Mouse (Mus musculus) ZHBTc4 (cell line): ENCODE results near the gene Syne2.

Experiments
- DNase-seq: peaks from one replicate; pipeline ENCODE4 v3.0.0-alpha.2; 2011; ENCODE audit warnings: low read depth, low spot score

Gene Syne2

DNA sequence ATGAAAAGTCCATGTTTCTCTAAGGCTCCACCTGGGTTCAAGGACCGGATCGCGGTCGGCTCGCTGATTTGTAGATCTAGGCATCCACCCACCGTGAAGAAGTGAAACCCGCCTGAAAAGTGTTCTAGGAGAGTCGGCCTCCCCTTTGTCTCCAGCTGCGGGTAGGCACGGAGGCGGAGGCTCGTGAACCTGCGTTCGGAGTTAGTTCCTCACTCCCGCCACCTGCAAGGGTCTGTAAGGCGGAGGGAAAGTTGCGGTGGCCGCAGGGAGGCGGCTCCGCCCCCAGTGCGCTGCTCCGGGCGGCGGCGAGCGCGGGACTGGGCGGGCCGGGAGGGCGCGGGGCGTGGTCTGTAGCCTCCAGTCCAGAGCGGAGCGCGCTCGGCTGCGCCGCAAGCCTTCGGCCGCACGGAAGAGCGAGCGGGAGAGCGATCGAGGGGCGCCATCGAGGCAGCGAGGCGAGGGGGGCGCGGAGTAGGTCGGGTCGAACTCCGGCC is at the start of gene Syne2:
Syne2 (plus strand) TSS at position 176 of the 494 bp plus-strand sequence.
- DNase-seq, result peak; percentile 93

DNA sequence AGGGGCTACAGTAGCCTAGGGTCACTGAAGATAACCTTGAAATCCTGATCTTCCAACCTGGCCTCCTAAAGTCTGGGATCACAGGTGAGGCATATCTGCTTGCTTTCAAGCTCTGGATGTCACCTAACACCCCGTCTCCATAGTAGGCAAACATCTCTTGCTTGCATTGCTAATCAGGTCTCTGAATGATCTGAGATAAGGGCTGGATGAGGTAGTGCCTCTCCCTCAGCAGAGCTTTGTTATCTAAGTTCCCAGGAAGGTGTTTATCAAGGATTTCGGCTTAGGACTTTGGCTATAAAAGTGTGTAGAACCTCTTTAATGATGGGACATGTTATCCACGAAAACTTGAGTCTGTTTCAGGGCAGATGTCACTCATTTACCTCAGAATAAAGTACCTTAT is 46.5 kb upstream of the Syne2 start:
- DNase-seq, result no peak

DNA sequence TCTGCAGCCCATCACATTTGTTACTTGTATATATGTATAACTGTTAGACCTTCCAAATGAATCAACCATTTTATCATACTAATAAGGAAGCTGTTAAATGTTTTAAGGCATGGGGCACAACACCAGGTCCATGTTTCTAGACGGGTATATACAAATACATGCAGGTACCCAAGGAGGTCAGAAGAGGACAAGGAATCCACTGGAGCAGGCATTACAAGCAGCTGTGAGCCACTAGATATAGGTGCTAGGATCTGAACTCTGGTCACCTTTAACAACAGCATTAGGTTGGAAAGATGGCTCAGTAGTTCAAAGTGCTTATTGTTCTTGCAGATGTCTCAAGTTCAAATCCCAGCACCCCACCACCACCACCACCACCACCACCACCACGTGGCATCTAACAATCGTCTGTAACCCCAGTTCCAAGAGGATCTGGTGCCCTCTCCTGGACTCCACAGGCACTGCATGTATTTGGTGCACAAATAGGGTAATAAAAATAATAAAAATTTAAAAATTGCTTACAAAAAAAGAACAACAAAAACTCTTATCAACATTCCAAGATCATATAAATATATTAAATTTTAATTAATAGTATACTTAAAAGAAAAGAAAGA is 45.4 kb upstream of the Syne2 start:
- peak; percentile 59 for DNase-seq

DNA sequence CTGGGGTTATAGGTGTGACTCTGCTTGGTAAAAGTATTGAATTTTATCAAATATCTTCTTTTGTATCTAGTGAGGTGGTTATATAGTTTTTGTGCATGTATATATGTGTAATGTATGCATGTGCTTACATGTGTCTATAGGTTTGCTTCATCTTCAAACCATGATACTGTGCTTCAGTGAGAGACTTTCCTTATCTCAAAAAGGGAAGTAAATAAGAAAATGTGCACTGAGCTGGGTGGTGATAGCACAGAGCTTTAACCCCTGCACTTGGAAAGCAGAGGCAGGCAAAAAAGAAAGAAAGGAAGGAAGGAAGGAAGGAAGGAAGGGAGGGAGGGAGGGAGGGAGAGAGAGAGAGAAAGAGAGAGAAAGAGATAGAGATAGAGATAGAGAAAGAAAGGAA is 36.5 kb upstream of the Syne2 start:
- no peak for DNase-seq

DNA sequence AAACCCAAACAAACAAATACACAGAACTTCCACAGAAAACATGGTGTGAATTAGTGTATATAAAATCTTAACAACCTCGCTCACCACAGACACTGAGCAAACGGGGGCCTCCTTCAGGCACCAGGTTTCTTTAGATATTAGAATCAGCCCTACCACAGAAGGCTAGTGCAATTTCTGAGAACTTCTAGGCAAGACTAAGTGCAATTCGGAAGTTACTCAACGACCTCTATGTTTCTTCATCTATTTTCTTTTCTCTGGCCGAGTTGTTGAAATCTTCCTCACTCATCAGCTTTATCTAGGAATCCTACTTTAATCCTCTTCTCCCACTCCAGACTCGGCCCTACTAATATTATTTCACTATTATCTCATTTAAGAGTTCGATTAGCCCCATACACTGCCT is 35.9 kb upstream of the Syne2 start:
- DNase-seq, result no peak

DNA sequence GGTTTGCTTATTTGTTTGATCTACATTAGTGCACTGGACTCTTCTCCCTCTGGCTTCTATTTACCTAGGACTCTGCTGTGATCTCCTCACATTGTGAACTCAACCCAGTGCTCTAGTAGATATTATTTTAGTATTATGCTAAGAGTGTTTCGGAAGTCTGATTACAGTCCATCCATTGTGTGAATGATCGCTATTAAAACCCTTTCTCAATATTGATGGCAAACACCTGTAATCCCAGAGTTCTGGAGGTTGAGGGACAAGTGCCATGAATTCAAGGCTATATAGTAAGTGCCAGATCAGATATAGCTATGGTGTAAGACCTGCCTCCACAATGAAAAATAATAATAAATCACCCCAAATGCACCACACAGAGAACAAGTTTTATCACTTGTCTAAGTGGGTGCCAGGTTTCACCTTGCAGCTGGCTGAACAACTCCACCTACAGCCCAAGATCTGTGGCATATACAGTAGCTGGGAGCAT is 33.6 kb upstream of the Syne2 start:
- no peak for DNase-seq

DNA sequence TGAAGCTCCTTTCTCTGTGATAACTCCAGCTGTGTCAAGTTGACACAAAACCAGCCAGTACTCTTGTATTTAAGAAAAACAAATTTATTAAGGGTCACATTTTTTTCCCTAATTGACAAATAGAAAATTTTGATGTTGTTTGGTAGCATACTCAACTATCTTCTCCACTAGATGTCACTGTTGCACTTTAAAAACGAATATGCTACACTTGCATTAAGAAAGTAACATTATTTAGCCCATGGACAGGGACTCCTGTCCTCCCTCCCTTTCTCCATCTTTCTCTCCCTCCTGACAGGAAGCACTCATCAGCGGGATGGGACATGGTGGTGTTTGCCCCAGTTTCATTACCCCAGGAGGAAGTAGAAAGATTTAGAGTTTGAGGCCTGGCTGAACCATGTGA is 31.3 kb upstream of the Syne2 start:
- peak; percentile 58 for DNase-seq

DNA sequence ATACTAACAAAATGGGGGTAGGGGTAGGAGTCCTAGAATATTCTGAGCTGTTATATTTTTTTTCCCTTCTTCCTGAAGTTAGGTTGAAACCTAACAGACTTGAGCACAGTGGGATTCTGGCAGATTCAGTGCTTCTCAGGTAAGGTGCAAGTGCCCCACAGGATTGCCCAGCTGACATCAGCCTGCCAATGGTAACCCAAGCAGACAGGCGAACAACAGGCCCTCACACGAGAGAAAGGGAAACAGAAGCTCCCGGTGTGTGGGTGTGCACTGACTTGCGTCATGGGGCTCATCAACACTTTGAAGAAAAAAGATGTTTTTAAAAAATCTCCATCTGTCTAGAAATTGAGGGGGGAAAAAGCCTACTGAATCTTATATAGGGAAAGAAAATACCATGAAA is 28.5 kb upstream of the Syne2 start:
- DNase-seq, result no peak

DNA sequence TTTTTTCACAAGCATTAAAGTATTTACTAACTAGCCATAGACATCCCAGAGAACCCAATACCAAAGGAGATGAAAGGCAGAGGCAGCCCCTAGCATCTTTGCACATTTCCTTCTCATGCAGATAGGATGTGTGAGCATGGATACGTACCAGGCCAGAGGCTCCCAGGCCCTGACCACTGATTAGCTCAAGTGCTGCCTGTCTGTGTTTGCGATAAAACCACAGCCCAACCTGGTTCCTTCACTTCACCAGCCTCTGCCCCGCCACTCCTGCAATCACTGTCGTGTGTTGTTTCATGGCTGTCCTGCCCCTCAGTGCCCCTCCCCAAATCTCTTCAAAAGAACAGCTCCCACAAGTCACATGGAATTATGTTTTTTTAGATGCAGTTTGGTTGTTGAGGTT is 23.4 kb upstream of the Syne2 start:
- no peak for DNase-seq

DNA sequence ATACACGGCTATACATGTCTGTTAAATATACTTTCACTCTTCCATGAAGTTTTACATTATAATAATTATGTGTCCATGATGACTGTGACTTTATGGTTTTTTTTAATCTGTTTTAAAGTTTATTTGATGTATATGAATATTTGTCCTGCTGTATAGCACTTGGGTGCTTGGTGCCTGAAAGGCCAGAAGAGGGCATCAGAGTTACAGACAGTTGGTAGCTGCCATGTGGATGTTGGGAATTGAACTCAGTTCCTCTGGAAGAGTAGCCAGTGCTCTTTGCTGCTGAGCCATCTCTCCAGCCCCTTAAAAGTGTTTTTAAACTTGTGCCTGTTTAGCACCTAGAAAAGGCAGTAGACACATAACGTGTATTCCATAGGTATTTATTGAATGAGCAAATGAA is 21.4 kb upstream of the Syne2 start:
- DNase-seq, result peak; percentile 38

DNA sequence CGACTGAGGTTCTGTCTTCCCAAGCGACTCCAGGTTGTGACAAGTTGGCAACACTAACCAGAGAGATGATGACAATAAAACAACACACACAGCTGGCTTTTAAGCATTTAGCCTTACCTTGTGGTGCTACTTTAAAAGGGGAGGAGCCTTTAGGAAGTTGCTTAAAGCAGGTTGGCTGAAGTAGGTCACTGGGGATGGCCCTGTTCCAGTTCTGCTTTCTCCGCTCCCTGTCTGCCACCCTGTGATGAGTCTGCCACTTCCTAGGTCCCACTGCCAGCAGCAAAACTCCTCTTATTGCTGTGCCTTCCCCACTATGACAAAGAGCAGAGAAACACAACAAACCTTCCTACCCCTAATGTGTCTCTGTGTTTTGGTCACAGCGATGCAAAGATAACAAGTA is 11.7 kb upstream of the Syne2 start:
- DNase-seq, result no peak

DNA sequence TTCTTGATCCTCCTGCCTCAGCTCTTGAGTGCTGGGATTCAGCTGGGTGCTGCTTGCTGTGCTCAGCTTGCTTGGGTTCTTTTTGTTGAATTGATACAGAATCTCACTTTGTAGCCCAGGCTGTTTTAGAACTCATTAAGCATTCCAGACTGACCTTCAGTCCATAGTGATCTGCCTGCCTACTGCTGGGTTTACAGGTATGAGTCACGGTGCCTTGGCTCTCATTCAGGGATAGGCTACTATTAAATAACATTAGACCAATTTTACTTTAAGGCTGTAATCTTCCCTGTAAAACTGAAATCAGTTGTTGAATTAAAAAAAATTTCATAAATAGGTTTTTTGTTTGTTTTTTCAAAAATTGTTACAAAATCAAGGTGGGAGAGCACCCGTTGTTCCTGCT is 4.2 kb upstream of the Syne2 start:
- no peak for DNase-seq

DNA sequence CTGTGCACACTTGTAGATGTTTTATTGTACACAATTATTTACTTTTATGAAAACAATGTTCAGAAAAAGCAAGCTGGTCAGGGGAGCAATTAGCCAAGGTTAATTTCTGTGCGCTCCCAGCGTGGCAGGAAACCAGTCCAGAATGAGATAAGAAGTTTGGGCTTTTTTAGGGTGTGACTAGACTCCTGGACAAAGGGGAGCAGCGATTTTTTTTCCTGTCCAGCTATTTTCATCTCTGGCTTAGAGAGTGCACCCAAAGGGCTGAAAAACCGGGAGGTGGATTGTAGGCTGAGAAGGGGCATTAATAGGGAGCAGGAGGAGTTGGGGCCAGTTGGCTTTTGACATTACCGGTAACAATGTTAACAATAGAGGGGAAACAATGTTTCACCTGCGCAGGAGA is 3.4 kb upstream of the Syne2 start:
- no peak for DNase-seq

DNA sequence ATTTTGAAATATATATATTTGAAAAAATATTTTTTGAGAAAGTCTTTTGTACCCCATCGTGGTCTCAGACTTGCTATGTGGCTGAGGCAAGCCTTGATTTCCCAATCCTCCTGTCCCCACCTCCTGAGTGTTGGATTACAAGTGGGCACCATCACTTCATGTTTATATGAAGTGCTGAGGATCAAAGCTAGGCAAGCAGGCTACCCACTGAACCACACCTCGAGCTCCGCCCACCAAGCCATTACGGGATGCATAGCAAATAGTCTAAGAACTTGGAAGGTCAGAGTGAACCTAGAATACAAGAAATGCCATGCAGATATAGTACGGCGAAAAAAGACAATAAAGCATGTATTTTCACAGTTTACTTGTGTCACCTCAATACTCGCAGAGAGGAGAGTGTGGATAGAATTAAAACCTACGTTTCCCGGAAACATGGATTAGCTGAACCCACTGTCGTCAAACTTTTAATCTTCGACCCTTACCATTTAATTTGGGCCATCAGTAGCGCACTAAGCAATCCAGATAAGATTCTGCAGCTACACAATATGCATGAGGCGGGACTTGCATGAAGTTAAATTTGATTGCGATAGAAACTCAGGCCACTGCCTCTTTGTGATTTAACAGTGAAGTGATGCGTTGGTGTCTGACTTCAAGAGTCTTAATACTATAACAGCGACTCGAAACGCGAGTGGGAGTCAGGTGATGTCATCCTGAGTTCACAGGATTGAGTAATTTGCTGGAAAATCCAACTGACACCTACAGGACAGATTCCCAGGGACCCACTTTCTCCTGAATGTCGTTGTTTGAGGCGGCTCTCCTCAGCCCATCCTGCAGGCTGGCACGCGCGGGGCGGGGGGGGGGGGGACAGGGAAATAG is 715 bp upstream of the Syne2 start:
- DNase-seq, result no peak

DNA sequence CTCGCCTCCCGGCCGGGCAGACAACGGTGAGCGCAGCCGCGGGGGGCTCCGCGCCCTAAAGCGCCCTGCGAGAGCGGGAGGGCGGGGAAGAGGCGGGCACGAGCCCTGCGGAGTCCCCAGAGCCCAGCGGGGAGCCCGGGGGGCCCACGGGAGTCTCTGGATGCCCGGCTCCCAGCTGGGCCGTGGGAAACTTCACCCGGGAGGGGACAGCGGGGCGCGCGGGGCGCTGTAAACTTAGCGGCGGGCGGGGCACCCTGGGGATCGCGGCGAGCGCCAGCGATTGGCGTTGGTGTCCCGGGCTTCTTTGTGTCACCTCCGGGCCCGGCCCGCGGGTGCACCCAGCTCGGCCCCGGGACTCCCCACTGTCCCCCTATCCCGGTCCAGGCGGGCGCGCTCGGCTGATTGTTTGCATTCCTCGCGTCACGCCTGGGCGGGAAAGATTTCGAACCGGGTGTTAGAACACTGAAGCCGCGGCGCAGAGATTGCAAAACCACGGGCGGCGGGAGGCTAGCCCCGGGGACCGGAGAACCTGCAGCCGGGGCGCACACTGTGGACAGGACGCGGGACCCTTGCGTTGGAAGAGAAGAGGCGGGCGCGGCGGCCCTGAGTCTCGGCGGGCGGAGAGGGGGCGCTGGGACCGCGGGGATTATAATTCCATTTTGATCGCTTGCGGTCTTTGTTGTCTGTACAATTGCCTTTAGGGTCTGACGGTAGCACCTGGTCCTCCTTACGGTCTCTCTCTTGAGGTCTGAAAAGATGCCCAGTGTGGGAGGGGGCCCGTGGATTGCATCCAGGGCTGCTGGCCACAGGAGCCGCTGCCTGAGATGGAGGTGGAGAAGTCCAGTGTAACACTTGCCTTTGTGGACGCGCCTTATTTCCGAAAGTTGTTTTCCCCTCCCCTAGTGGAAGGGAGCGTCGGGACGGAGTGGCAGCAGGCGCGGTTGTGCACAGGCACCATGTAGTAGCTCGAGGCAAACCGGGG is 810 bp downstream of the Syne2 start:
- DNase-seq, result peak; percentile 74

DNA sequence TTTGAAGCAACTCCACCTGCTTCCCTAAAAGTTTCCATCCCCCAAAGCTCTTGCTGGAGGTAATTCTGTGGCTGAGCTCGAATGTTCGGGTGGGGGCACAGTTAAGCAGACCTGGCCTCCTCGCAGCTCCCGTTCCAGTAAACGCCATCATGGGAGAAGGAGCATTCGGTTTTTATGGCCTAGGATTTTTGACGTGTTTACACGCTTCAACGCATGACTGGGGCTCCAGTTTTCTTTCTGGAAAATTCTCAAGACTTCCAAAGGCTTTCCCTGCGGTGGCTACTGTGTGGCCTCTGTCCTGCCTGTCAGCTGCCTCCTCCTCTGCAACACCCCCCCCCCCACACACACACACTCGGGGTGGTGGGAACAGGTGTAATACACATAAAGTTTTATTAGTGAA is 1.5 kb downstream of the Syne2 start:
- no peak for DNase-seq

DNA sequence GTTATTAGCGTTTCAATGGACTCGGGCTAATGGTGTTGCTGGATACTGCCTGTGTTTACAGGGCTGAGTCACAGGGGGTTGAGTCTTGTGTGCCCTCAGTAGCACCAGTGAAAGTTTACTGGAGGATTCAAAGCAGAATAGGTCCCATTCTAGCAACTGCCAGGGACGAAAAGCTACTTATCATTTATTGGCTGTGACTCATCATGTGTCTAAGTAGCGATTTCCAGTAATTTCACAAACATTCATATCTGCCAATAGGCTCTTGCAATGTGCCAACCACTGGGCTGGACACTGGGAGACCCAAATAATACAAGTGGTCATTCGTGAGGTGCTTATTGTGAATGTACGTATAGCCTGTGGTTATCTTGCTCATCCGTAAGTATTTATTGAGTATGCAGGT is 2.3 kb downstream of the Syne2 start:
- DNase-seq, result no peak

DNA sequence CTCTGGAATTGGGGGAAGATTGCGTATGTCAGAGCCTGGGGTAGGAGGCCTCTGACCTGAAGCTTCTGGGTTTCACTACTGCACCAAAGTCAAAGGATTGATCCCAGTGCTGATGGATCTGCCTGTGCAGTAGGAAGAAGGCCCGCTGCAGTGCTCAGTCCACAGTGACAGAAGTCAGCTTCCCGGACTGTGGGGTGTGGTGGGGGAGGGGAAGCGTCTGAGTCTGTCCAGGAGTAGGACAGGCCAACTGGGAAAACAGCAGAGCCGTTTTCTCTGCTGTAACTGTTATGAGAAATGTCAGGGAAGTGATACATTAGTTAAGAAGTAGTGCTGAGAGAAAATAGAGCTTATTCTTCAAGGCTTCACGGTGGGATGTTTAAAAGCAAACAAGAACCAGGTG is 4.2 kb downstream of the Syne2 start:
- DNase-seq, result no peak

DNA sequence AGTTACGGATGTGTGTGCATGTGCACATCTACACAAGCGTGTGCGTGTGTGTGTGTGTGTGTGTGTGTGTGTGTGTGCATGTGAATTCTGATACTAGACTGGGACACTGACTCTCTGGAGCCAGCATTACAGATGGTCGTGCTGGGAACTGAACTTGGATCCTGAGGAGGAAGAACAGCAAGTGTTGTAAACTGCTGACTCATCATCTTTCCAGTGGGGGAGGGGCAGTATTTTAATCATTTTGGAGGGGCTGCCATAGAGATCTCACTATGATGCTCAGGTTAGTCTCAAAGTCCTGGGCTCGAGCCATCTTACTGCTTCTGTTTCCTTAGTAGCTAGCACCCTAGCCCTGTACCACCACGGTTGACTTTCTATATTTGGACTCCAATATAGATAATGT is 5.5 kb downstream of the Syne2 start:
- DNase-seq, result no peak

DNA sequence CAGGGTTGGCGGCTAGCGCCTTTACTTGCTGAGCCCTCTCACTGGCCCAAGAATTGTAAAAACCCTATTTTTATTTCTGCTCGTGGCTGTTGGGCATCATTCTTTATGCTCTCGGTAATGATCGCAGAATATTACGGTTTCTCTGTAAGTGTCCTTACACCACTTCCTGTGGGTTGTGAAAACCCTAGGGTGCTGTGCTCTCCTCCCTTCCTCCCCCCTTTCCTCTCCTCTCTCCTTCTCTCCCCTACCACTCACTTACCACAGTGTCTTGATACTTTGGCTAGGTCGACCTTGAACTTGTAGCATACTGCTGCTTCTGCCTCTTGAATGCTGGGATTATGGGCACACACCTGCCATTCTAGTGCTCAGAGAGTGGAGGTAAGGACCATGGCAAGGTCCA is 7.5 kb downstream of the Syne2 start:
- DNase-seq, result no peak

DNA sequence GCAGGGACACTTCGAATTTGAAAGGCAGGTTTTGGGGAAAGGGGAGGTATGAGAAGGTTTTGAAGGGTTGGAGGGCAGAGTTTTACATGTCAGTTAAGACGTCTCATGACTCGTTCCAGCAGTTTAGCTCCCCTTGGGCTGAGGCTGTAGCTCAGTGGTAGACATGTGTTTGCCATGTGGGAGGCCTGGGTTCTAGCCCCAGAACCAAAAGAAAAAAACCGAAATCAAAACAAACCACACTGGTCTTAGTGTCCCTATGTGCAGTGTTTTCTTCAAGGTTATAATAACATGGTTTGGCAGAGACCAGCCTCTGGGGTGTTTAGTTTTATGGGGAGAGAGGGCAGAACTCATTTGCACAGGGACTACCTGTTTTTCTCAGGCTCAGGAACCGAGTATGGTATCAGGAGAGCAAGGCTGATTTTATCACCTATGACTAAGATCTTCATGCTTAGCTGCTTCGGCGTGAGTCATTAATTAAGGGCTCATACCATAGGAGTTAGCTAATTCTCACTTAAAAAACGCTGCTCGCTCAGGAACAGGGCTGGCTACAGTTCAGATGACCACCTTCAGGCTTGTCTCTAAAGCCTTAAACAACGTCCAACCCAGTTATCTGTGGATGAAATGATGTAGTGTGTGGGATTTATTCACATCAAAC is 8.9 kb downstream of the Syne2 start:
- no peak for DNase-seq
